Comparison of ENCODE assay signal across 8 mouse cellular contexts in genomic region chr11:117653491-117654351, GRCm38 (mm10). TPM values are rescaled to one million over a fixed set of nuclear protein-coding genes. Genes with fewer than 3 reads are reported as not detected.
DNase-seq lines count a peak whose midpoint lies in the region; ATAC-seq and TF ChIP-seq lines count a peak whose summit lies in the region.

Gene Tnrc6c (plus strand): TSS chr11:117654289.

- peak; percentile 58 for DNase-seq in G1E (ENCODE audit: low spot score)
- peak in 1 of 2 experiments; percentile 61 for DNase-seq in layer of hippocampus, postnatal 25 days (ENCODE audit: extremely low spot score in 1 of 2, low spot score in 1 of 2)
- peak; percentile 80 for DNase-seq in lung, postnatal 10 days
- DNase-seq in retina, postnatal 7 days (ENCODE audit: low read depth, low spot score) = peak; percentile 70
- no peak for DNase-seq in yolk sac, embryonic 10.5 days (ENCODE audit: low spot score)

- no peaks in the 10 kb centered on the region for H3K9me3 ChIP-seq in G1E (replicated peaks)

- no peak for TF ChIP-seq CTCF in G1E (IDR thresholded peaks at IDR 0.05; ENCODE audit: low read depth, low read length)

- no peaks in the 10 kb centered on the region for H3K36me3 ChIP-seq in G1E (replicated peaks)

- peak within 1 kb of the TSS; percentile 89 for H3K4me3 ChIP-seq in G1E (ENCODE audit: low read depth, low read length)
- peak within 1 kb of the TSS; percentile 92 for H3K4me3 ChIP-seq in brown adipose tissue, adult 24 weeks (ENCODE audit: insufficient read depth, low read depth, low read length)

- peak within 1 kb of the TSS; percentile 51 for H3K27ac ChIP-seq in brown adipose tissue, adult 24 weeks (replicated peaks; ENCODE audit: low read depth, low read length)

- ATAC-seq in G1E (ENCODE audit: extremely low read depth, insufficient number of reproducible peaks, low FRiP score, poor library complexity, severe bottlenecking) = peak; percentile 15; the same call in 1 of the 2 replicates
- peak; percentile 81 for ATAC-seq in frontal cortex, adult (ENCODE audit: low TSS enrichment)
- ATAC-seq in hematopoietic stem cell, adult 5-6 weeks (replicated peaks in 1 of 2; ENCODE audit: insufficient read depth in 1 of 2, low FRiP score in 2 of 2, low TSS enrichment in 1 of 2, low read depth in 1 of 2, poor library complexity in 2 of 2, severe bottlenecking in 2 of 2) = peak; percentile 18 to 36; a peak in 2 of 4 replicates

- peaks cover 50% of the 10 kb centered on the region for H3K27me3 ChIP-seq in G1E (ENCODE audit: insufficient read depth, low read length)

- peaks cover 24% of the 10 kb centered on the region for H3K4me1 ChIP-seq in G1E (ENCODE audit: insufficient read depth, low read depth, low read length)
- peaks cover 4% of the 10 kb centered on the region for H3K4me1 ChIP-seq in brown adipose tissue, adult 24 weeks (ENCODE audit: control insufficient read depth, insufficient read depth, insufficient read length, low read length)

RNA-seq across cellular contexts. Expression of gene Tnrc6c, which starts in this region (rescaled TPM):
- total RNA-seq in G1E (2014; fragmentation: Nextera tagmentation) (40.5 and 47.5 TPM in 2 replicates), G1E (2017) (18.4 and 19.2 TPM in 2 replicates)
- 19.1 and 21.5 TPM in 2 replicates for polyA plus RNA-seq in G1E (2012)
- polyA plus RNA-seq in brown adipose tissue, adult 24 weeks (2012; ENCODE audit: insufficient read depth, insufficient read length, missing spikeins) = 3.6 and 4.2 TPM in 2 replicates
- 24.6 and 25.4 TPM in 2 replicates for total RNA-seq in hematopoietic stem cell, adult 5-6 weeks (2017)
- 10 to 100 TPM; 53.8 to 76.8 TPM for total RNA-seq in layer of hippocampus, postnatal 25 days (2021)

Comparison
In these comparisons a context has a peak if more than half of its experiments do, and no peak if none do; other contexts are left out.
1. ATAC-seq: peak in every context shown above with its lines; median percentile 81 in frontal cortex, adult; 27 in hematopoietic stem cell, adult 5-6 weeks; 15 in G1E.